Mouse (Mus musculus) mouse embryonic stem cell (cell line): ENCODE measurements around the gene Kif1c.
"Not testable (repeated sequence)": the region's sequence is repeated elsewhere in the genome, so short reads cannot be mapped to it uniquely, and the experiment has no call there.

Source experiments
- in situ Hi-C, 2 experiments: fragments of 300-500 bp; cut with MboI; formaldehyde crosslinking; loops; 1 replicate in 1 of 2; 3 replicates in 1 of 2; pipeline ENCODE4 v1.14.3; 2019 to 2020; ENCODE audit warnings: low sequenced_read_pairs in 2 of 2, low pct_unique_long_range_greater_than_20kb in 1 of 2, mixed read lengths in 1 of 2; ENCODE audit not compliant: unreplicated experiment in 1 of 2

Kif1c gene

DNA sequence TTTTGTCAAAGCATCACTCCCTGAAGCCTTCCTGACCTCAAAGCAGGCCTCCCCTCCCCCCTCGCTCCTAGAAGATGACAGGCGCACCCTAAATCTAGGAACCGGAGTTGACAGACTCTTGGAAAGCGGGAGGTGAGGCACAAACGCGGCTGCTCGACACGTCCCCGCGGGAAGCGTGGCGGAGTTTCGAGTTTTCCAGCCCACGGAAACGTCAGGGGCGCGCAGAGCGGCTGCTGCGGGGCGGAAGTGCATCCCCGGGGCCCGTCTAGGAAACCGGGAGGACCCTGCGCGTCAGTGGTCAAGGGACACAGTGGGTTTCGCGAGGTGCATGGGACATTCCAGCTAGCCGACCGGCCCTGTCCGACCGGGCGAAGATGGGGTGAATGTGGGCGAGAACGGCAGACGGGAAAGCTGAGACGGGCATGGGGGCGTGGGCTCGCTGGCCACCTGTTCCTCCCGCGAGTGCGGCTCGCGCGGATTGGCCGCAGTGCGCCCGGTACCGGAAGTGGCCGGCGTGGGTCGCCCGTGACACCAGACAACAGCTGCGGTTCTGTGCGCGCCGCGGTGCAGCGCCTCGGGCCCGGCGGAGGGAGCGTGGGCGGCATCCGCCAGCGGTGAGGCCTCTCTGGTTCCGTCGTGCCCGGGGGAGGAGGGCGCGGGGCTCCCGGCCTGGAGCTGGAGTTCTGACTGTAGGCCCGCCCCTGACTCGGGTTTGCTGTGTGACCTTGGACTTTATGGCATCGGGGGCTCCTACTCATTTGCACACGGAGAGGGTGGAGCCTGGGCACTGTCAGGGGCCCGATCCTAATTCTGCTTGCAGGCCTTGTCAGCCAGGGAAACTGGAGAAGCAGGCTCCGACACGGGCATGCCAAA is 63.8 kb downstream of the Kif1c start, which contains the start of gene Zfp3:
Gene Zfp3 (plus strand): TSS at position 274 of the 873 bp plus-strand sequence.
- in situ Hi-C loops, result no loop called here

GRCm38 (mm10) chr11:70765776-70766445 is 65.6 kb downstream of the Kif1c start:
- in situ Hi-C loops, result no loop called here

- in situ Hi-C loops, result no loop called here
These were observed 70.5 kb downstream of the Kif1c start for GRCm38 (mm10) chr11:70770804-70771203.

DNA sequence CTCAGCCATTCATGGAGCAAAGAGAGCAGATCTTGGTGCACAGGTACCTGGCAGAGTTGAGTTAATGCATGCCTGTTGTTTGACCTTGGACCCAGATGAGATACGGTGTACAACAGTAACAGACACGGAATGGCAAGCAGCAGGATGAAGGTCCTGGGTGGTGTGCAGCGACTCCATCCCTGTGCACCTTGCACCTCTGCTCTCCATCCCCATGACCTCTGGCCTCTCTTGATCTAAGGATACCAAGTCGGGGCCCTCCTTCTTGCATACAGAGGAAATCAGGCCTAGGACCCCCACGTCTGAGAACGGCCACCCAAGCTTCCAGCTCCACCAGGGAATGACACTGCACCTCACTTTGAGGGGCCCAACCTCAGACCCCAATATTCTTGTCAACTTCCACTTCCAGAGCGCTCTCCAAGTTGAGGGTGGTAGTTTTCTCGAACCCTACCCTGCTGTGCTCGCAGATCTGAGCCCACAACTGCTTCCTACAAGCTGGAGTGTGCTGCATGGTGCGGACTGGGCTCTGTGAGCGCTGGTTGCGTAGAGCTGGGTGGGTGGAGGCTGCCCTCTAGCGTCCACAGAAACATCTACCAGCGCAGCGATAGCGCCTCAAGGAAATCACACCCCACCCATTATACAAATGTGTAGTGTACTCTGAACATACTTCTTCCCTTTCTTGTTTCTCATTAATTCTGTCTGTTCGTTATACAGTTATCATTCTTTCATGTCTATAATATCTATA is 76.7 kb downstream of the Kif1c start:
- in situ Hi-C loops, result no loop called here

- in situ Hi-C loops, result no loop called here
These were observed 77.3 kb downstream of the Kif1c start for GRCm38 (mm10) chr11:70777634-70778033.

GRCm38 (mm10) chr11:70778058-70778457 is 77.7 kb downstream of the Kif1c start:
- in situ Hi-C loops, result not testable (repeated sequence)
